Mouse (Mus musculus): ENCODE measurements at regions not wholly inside any gene's neighbourhood (a gene's known extent, or its start where the extent isn't known, plus 50 kb on each side); places are given as distances from the start of the nearest gene placed in this dataset.
A peak's percentile ranks its signal among the peaks of the same experiment; 100 is the strongest.

- DNase-seq: no peak
- intact Hi-C loops (cut with DNase I): no loop called here
- Histone ChIP-seq H3K27ac (no peak overlapping the region), H3K4me3 (no peak overlapping the region)
- TF ChIP-seq CTCF (IDR thresholded peaks at IDR 0.05): no peak
Measured at GRCm38 (mm10) chr10:107198460-107198859, 73.0 kb upstream of the Lin7a start.

- no peak for TF ChIP-seq CTCF (IDR thresholded peaks at IDR 0.05)
- no peak overlapping the region for H3K4me3 ChIP-seq
- intact Hi-C loops (cut with DNase I): no loop called here
- no peak overlapping the region for H3K27ac ChIP-seq
- no peak for DNase-seq
Measured at GRCm38 (mm10) chr10:107201051-107201450, 70.4 kb upstream of the Lin7a start.

- TF ChIP-seq CTCF (IDR thresholded peaks at IDR 0.05): no peak
- no peak overlapping the region for H3K27ac ChIP-seq
- H3K4me3 ChIP-seq: peak overlapping the region; percentile 19
- intact Hi-C loops (cut with DNase I): no loop called here
- peak; percentile 18 for DNase-seq
Measured at GRCm38 (mm10) chr10:107205085-107205717, 66.3 kb upstream of the Lin7a start.

GRCm38 (mm10) chr10:107209927-107210326, 61.6 kb upstream of the Lin7a start:
- DNase-seq: no peak
- Histone ChIP-seq H3K27ac (no peak overlapping the region), H3K4me3 (no peak overlapping the region)
- no peak for TF ChIP-seq CTCF (IDR thresholded peaks at IDR 0.05)
- intact Hi-C loops (cut with DNase I): no loop called here

GRCm38 (mm10) chr10:107213071-107213470, 58.4 kb upstream of the Lin7a start:
- intact Hi-C loops (cut with DNase I): no loop called here
- H3K4me3 ChIP-seq: no peak overlapping the region
- no peak for TF ChIP-seq CTCF (IDR thresholded peaks at IDR 0.05)
- H3K27ac ChIP-seq: no peak overlapping the region
- no peak for DNase-seq

- TF ChIP-seq CTCF (IDR thresholded peaks at IDR 0.05): no peak
- no peak for DNase-seq
- Histone ChIP-seq H3K4me3 (no peak overlapping the region), H3K27ac (no peak overlapping the region)
- intact Hi-C loops (cut with DNase I): no loop called here
Measured at GRCm38 (mm10) chr10:107213541-107214340, 57.7 kb upstream of the Lin7a start.

- intact Hi-C loops (cut with DNase I): no loop called here
- Histone ChIP-seq H3K27ac (no peak overlapping the region), H3K4me3 (no peak overlapping the region)
- no peak for DNase-seq
- no peak for TF ChIP-seq CTCF (IDR thresholded peaks at IDR 0.05)
Measured at GRCm38 (mm10) chr10:107214741-107215230, 56.7 kb upstream of the Lin7a start.

- Histone ChIP-seq H3K27ac (no peak overlapping the region), H3K4me3 (no peak overlapping the region)
- TF ChIP-seq CTCF (IDR thresholded peaks at IDR 0.05): no peak
- intact Hi-C loops (cut with DNase I): no loop called here
- no peak for DNase-seq
Measured at GRCm38 (mm10) chr10:107215611-107216520, 55.6 kb upstream of the Lin7a start.

GRCm38 (mm10) chr10:107216756-107217155, 54.7 kb upstream of the Lin7a start:
- Histone ChIP-seq H3K4me3 (no peak overlapping the region), H3K27ac (no peak overlapping the region)
- intact Hi-C loops (cut with DNase I): no loop called here
- DNase-seq: no peak
- TF ChIP-seq CTCF (IDR thresholded peaks at IDR 0.05): no peak

GRCm38 (mm10) chr10:107217376-107218235, 53.9 kb upstream of the Lin7a start:
- intact Hi-C loops (cut with DNase I): no loop called here

GRCm38 (mm10) chr10:107218861-107219430, 52.5 kb upstream of the Lin7a start:
- intact Hi-C loops (cut with DNase I): no loop called here
- no peak for TF ChIP-seq CTCF (IDR thresholded peaks at IDR 0.05)
- no peak overlapping the region for H3K27ac ChIP-seq
- DNase-seq: no peak
- no peak overlapping the region for H3K4me3 ChIP-seq

More at GRCm38 (mm10) chr10:107217376-107218235, 53.9 kb upstream of the Lin7a start:
- no peak for TF ChIP-seq CTCF (IDR thresholded peaks at IDR 0.05)
- DNase-seq: no peak
- Histone ChIP-seq H3K27ac (no peak overlapping the region), H3K4me3 (no peak overlapping the region)
